Mouse (Mus musculus) lung, embryonic 16.5 days (tissue): ENCODE data around the gene Adgb. TPM values are rescaled to one million over a fixed set of nuclear protein-coding genes. Genes with fewer than 3 reads are reported as not detected.
A peak's percentile ranks its signal among the peaks of the same experiment; 100 is the strongest.

Source experiments
- ATAC-seq: fragments of 200-750 bp; cut with Nextera tagmentation; 2 replicates; pipeline ENCODE4 v1.8.0; 2017; ENCODE audit warnings: low read depth, mild to moderate bottlenecking, moderate library complexity
- H3K27ac ChIP-seq: fragments of 300-500 bp; sonication (generic); 2 replicates; pipeline ENCODE4 v1.5.1; 2014; ENCODE audit warnings: mild to moderate bottlenecking, control low read depth, low read length
- H3K27me3 ChIP-seq: fragments of 300-500 bp; sonication (generic); 2 replicates; pipeline ENCODE4 v1.6.1; 2014; ENCODE audit warnings: low read depth, low read length, mixed read lengths; ENCODE audit not compliant: control insufficient read depth, insufficient read depth
- H3K36me3 ChIP-seq: fragments of 300-500 bp; sonication (generic); 2 replicates; pipeline ENCODE4 v1.6.1; 2014; ENCODE audit warnings: low read length; ENCODE audit not compliant: control insufficient read depth, insufficient read depth
- H3K4me1 ChIP-seq: fragments of 300-500 bp; sonication (generic); replicated peaks from 2 replicates; pipeline ENCODE4 v1.6.1; 2014; ENCODE audit warnings: low read length, mixed read lengths; ENCODE audit not compliant: control insufficient read depth, insufficient read depth
- H3K4me2 ChIP-seq: fragments of 300-500 bp; sonication (generic); 2 replicates; pipeline ENCODE4 v1.6.1; 2014; ENCODE audit warnings: low read depth, low read length, control low read depth
- H3K4me3 ChIP-seq: fragments of 300-500 bp; sonication (generic); 2 replicates; pipeline ENCODE4 v1.5.1; 2014; ENCODE audit warnings: mild to moderate bottlenecking, low read length, control low read depth
- H3K9ac ChIP-seq: fragments of 300-500 bp; sonication (generic); 2 replicates; pipeline ENCODE4 v1.6.1; 2014; ENCODE audit warnings: low read length, control low read depth
- H3K9me3 ChIP-seq: fragments of 300-500 bp; sonication (generic); 2 replicates; pipeline ENCODE4 v1.6.1; 2016; ENCODE audit warnings: low read length; ENCODE audit not compliant: control insufficient read depth
- WGBS: fragments of 180-500 bp; shearing (Covaris S2); extraction: QIAGEN DNeasy Blood & Tissue Kit; methylation state at CpG from one replicate; pipeline ENCODE4 v1.1.7; 2014; 5-methylcytosine and 5-hydroxymethylcytosine counted together
- polyA plus RNA-seq: library from polyadenylated mRNA; unstranded; fragments of >200 nt; fragmentation: Nextera tagmentation; extraction: Ambion mirVana; gene quantifications from 2 replicates; pipeline ENCODE4 v1.2.1, GENCODE M21; 2015

The Adgb gene
- polyA plus RNA-seq, 1 experiment from 2014 or later, result 1.1 TPM

DNA sequence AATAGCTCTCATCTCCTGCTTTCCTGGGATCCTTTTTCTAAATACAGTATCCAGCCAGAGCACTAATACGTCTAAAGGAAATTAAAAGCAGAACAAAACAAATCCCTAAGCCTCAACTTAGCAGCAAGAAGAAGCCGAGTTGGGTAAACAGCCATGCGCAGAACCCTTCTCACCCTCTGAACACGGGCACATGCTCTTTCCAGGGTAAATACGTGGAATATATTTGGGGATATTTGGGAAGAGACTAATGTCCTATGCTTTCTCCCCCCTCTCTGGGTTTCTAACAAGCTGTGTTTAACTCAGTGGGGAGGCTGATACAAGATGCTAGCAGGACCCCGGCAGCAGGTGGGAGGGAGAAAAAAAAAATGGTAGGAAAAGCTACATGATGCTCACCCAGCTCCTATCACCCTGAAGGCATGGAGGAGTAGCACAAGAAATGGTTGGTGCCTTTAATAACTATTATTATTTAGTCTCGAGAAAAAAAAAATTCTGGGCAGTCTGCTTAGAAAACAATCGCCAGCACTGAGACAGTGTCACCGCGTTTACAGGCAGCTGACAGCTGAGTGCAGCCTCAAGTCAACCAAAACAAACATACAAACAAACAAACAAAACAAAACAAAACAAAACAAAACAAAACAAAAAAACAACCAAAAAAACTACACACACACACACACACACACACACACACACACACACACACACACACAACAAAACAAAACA, 151.6 kb downstream of the Adgb start:
- Histone ChIP-seq H3K36me3 (no peaks in the 10 kb centered on the region), H3K9ac (no peak overlapping the region), H3K9me3 (no peaks in the 10 kb centered on the region), H3K4me2 (peak overlapping the region; percentile 18), H3K4me1 (no peaks in the 10 kb centered on the region; the same call in 1 of the 2 replicates), H3K4me3 (no peak overlapping the region), H3K27ac (no peak overlapping the region), H3K27me3 (no peaks in the 10 kb centered on the region; the same call in 1 of the 2 replicates)
- ATAC-seq, result no peak
- WGBS, result 53% methylated on average over 10 of the region's 10 CpGs

DNA sequence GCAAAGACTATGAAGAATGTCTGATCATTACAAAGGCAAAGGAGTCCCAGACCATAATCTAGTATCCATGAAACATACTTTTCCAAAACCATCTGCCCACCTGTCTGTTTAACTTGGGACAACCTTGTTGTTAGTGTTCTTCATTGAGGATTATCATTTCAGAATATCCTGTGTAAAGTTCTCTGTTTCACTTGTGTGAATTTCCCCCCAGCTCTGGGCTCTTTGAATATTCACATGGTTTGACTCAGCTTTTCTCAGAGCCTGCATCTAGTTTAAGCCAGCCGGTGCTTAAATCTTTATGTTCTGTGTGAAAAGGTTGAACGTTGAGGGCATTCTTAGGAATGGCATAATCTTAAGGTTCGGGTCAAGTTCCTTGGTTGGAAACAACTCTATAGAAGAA, 154.0 kb downstream of the Adgb start:
- H3K4me1 ChIP-seq, result no peaks in the 10 kb centered on the region; the same call in 1 of the 2 replicates

GRCm38 (mm10) chr10:10315631-10316030, 156.5 kb downstream of the Adgb start:
- no peaks in the 10 kb centered on the region for H3K36me3 ChIP-seq
- H3K4me3 ChIP-seq, result no peak overlapping the region
- WGBS, result 73% methylated on average over 2 of the region's 2 CpGs
- no peak overlapping the region for H3K9ac ChIP-seq
- H3K27ac ChIP-seq, result no peak overlapping the region
- no peaks in the 10 kb centered on the region for H3K4me1 ChIP-seq
- H3K27me3 ChIP-seq, result no peaks in the 10 kb centered on the region
- no peak overlapping the region for H3K4me2 ChIP-seq
- H3K9me3 ChIP-seq, result no peaks in the 10 kb centered on the region
- no peak for ATAC-seq

More for the DNA sequence above, 154.0 kb downstream of the Adgb start:
- Histone ChIP-seq H3K27ac (no peak overlapping the region), H3K27me3 (no peaks in the 10 kb centered on the region; the same call in 1 of the 2 replicates), H3K36me3 (no peaks in the 10 kb centered on the region), H3K4me3 (no peak overlapping the region), H3K9ac (no peak overlapping the region), H3K4me2 (no peak overlapping the region), H3K9me3 (no peaks in the 10 kb centered on the region)
- ATAC-seq, result no peak
- 82% methylated on average over 3 of the region's 3 CpGs for WGBS

DNA sequence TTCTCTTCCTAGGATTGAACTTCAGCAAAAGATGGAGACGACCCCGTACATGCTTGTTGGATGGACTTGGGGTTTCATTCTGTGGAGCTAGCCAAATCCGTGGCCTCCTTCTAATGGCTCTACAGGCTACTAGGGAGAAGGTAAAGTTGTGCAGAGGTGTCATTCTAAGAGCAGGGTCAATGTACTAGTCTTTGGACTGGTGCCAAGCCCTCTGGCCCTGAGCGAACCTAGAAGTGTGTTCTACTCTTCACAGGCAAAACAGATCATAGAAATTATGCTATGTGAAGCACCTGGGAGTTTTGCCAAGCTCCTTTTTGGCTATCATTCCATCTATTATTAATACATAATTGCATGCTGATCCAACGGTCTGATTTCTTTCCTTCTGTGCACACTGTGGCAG, 157.6 kb downstream of the Adgb start:
- ATAC-seq, result no peak
- H3K27ac ChIP-seq, result no peak overlapping the region
- no peaks in the 10 kb centered on the region for H3K27me3 ChIP-seq
- no peak overlapping the region for H3K4me3 ChIP-seq
- H3K9ac ChIP-seq, result no peak overlapping the region
- no peaks in the 10 kb centered on the region for H3K4me1 ChIP-seq
- 64% methylated on average over 5 of the region's 5 CpGs for WGBS
- no peak overlapping the region for H3K4me2 ChIP-seq
- no peaks in the 10 kb centered on the region for H3K9me3 ChIP-seq
- H3K36me3 ChIP-seq, result no peaks in the 10 kb centered on the region

GRCm38 (mm10) chr10:10309877-10310426, 162.2 kb downstream of the Adgb start:
- H3K4me3 ChIP-seq, result no peak overlapping the region
- no peaks in the 10 kb centered on the region for H3K36me3 ChIP-seq
- WGBS, result 41% methylated on average over 8 of the region's 8 CpGs
- H3K9me3 ChIP-seq, result no peaks in the 10 kb centered on the region
- no peaks in the 10 kb centered on the region for H3K4me1 ChIP-seq
- ATAC-seq, result no peak
- no peak overlapping the region for H3K9ac ChIP-seq
- no peak overlapping the region for H3K4me2 ChIP-seq
- no peaks in the 10 kb centered on the region for H3K27me3 ChIP-seq
- no peak overlapping the region for H3K27ac ChIP-seq

GRCm38 (mm10) chr10:10309056-10309455, 163.1 kb downstream of the Adgb start:
- Histone ChIP-seq H3K27ac (no peak overlapping the region), H3K36me3 (no peaks in the 10 kb centered on the region), H3K27me3 (no peaks in the 10 kb centered on the region), H3K4me2 (no peak overlapping the region), H3K4me1 (no peaks in the 10 kb centered on the region), H3K9me3 (no peaks in the 10 kb centered on the region), H3K4me3 (no peak overlapping the region), H3K9ac (no peak overlapping the region)
- ATAC-seq, result no peak
- WGBS, result 75% methylated on average over 4 of the region's 4 CpGs

DNA sequence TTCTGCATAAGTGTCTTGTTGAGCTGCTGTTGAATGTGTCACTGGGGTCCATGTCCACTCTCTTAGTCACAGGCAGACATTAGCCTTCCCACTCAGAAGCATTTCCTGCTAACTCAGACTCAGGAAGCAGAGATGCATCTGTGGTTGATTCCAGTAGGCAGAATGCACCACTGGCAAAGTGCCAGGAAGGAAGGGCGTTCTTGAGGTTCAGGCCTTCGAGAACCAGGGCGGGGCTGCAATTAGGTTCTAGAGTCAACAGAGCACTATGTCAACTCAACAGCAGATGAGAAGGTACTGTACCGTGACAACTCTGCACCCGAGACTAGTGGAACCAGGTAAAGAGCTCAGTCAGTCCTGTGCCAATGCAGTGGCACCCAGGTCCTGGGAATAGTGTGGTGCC, 164.7 kb downstream of the Adgb start:
- Histone ChIP-seq H3K4me1 (no peaks in the 10 kb centered on the region), H3K4me2 (no peak overlapping the region), H3K9ac (no peak overlapping the region), H3K4me3 (no peak overlapping the region), H3K36me3 (no peaks in the 10 kb centered on the region), H3K27ac (no peak overlapping the region), H3K9me3 (no peaks in the 10 kb centered on the region), H3K27me3 (no peaks in the 10 kb centered on the region)
- WGBS, result 47% methylated on average over 5 of the region's 5 CpGs
- no peak for ATAC-seq

GRCm38 (mm10) chr10:10304370-10304769, 167.8 kb downstream of the Adgb start:
- no peak overlapping the region for H3K27ac ChIP-seq
- no peaks in the 10 kb centered on the region for H3K27me3 ChIP-seq
- WGBS, result 66% methylated on average over 4 of the region's 4 CpGs
- H3K9ac ChIP-seq, result no peak overlapping the region
- no peaks in the 10 kb centered on the region for H3K36me3 ChIP-seq
- no peaks in the 10 kb centered on the region for H3K4me1 ChIP-seq
- H3K4me3 ChIP-seq, result no peak overlapping the region
- no peaks in the 10 kb centered on the region for H3K9me3 ChIP-seq
- H3K4me2 ChIP-seq, result no peak overlapping the region
- ATAC-seq, result no peak

GRCm38 (mm10) chr10:10301692-10302091, 170.4 kb downstream of the Adgb start:
- H3K27ac ChIP-seq, result no peak overlapping the region

More at GRCm38 (mm10) chr10:10301692-10302091, 170.4 kb downstream of the Adgb start:
- no peaks in the 10 kb centered on the region for H3K4me1 ChIP-seq
- H3K9ac ChIP-seq, result no peak overlapping the region
- no peaks in the 10 kb centered on the region for H3K36me3 ChIP-seq
- WGBS, result 22% methylated on average over 4 of the region's 4 CpGs
- no peaks in the 10 kb centered on the region for H3K9me3 ChIP-seq
- H3K27me3 ChIP-seq, result no peaks in the 10 kb centered on the region
- ATAC-seq, result no peak
- H3K4me2 ChIP-seq, result no peak overlapping the region
- H3K4me3 ChIP-seq, result no peak overlapping the region
